Mouse (Mus musculus): ENCODE results near the gene Smoc2.

Smoc2 gene

GRCm38 (mm10) chr17:14279177-14279965, at the start of gene Smoc2:
Gene Smoc2 (plus strand): TSS chr17:14279506.
- DNase-seq (ENCODE audit: low read depth, low spot score), result no peak

DNA sequence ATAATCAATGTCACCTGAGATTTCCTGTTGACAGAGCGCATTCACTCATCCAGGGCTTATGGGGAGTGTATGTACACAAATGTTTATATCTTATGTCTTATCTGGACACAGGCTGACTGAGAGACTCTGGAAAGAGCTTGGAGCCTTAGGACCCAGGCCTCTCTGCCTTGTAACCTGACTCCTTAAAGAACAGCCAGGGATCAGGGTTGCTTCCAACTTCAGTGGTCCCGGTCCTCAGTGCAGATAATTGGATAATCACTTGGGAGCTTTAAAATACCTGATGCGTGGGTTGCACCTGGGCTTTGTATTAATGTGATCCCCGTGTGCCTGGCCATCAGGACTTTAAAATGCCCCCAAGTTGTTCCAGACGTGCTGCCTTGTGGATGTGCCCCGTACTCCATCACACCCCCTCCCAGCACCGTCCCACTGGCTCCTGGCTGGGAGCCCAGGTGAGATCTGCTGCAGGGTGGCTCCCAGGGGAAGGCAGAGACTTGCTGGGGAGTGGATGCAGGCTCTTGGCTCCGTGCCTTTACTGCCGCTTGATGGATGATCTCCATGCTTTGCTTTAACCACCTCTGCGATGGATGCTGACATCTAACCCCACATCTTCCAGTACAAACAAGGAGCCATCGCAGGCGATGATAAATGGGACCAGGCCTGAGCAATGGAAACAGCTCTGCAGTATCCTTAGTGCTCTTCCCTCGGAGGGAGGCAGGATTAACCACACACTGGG, 48.4 kb upstream of the Smoc2 start:
- DNase-seq (ENCODE audit: low read depth, low spot score), result no peak

DNA sequence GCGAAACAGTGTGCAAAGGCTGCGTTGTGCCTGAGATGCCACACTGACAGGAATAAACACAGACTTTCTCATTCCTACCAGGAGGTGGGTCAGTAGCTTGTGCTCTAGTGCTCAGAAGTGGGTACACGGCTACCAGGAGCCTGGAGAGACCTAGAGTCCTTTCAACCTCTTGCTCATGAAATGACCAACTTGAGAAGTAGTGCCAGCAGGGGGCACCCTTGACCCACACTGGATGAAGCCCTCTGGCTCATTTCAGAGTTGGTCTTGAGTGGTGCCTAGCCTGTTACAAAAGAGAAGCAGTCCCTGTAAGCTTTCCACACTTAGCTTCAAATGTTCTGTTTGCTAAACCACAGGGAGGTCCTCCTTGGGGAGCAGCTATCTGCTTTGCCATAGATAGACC, 46.7 kb upstream of the Smoc2 start:
- no peak for DNase-seq (ENCODE audit: low read depth, low spot score)

DNA sequence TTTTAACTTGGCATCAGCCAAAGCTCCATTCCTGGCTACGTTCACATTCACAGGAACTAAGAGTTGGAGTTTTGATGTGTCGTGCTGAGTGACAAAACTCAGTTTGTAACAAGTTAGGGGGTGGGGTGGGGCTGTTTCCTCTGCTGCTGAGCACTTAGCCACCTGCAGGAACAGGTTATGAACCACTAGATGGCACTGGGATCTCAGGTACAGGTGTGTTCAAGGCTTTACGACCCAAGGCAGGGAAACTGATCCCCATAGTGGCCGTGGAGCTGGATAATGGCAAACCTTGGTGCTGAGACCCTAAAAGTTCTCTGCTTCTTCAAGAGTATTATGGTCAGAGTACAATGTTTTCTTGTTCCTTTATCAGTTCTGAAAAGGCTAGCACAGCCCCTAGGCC, 45.6 kb upstream of the Smoc2 start:
- DNase-seq (ENCODE audit: low read depth, low spot score), result no peak

DNA sequence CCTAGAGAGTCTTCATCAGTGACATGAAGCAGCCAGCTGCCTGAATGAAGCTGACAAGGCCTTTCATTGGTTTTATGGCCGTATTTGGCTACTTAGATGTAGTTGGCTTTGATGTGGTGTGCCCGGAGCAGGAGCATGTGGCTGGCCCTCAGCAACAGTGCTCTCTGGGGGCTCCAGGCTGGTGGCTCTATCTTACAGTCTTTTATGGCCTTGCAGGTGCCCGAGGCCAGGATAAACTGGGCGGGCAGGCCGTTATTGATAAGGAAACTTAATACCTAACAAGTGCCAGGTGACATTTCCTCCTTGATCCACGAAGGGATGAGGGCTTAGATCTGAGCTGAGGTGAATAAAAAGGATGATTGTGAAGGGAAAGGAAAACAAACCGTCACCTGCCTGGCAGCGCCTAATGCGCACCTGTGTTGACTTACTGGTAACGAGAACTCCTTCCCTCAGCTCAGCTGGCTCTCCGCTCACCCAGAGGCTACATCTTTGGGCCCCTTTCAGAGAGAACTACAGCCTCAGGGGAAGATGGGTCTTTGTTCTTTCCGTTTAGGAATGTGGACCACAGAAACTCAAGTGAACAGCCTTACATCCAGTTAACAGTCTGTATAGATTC, 44.4 kb upstream of the Smoc2 start:
- no peak for DNase-seq (ENCODE audit: low read depth, low spot score)

DNA sequence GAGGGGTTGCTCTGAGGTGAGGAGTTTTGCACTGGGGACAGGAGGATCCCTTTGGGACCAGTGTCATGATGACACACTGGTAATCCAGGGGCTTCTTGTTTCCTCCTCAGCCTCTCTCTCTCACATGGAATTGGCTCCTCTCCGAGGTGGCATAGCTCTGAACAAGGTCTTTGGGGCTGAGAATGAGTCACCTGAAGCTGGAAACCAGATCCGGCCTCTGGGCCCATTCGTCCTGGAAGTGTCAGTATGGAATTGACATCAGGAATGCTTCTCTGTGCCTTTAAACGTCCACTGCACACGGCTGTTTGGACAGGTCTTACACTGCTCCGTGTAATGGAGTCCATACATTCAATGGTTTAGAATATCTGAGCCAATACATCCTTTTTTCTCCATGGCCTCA, 42.2 kb upstream of the Smoc2 start:
- DNase-seq (ENCODE audit: low read depth, low spot score), result no peak

- no peak for DNase-seq (ENCODE audit: low read depth, low spot score)
These were observed 39.3 kb upstream of the Smoc2 start for GRCm38 (mm10) chr17:14239960-14240359.

DNA sequence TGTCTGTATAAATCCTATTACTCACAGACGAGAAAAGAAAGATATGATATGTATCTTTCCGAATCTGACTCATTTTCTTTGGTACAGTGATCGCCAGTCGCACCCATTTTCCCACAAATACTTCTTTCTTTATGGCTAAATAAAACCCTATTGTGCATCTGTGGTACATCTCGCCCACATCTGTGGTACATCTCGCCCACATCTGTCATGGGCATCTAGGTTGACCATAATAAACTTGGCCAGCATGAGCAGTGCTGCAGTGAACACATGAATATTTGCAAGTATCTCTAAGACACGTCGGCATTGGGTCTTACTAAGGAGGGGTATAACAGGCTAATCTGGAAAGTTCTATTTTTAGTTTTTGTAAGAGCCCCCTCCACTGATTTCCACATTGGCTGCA, 36.7 kb upstream of the Smoc2 start:
- DNase-seq (ENCODE audit: low read depth, low spot score), result no peak

DNA sequence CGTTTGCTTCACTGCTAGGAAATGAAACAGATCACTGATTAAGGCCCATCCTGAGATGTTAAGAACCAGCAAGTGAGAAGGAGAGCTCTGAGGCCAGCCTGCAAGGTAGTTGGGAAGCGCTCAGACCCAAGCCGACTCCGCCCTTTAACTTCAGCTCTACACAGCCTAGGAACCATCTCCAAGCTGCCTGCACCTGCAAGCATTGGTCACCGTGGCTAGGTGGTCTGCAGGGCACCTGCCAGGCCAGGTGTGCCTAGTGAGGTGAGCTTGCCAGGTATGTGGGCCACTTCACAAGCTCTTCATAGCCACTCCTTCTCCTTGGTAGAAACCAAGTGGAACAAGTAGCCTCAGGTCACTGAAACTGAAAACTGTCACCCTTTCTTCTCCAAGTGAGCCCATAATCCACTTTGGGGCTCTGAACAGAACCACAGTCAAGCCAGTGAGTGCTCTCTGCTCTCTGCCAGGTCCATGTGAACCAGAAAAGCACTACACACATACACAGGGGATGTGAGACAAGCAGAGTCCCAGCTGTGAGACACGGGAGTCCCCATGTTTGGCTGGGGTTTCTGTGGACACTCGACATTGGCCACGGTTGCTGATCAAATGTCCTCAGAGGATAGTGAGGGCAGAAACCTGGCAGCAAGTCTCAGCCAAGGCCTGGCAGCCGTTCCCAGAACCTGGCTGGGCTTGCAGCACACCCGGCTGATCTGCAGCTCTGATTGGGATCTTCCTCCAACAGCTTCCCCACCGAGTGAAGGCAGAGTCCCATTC, 34.9 kb upstream of the Smoc2 start:
- no peak for DNase-seq (ENCODE audit: low read depth, low spot score)

- DNase-seq (ENCODE audit: low read depth, low spot score), result no peak
These were observed 33.0 kb upstream of the Smoc2 start for GRCm38 (mm10) chr17:14246266-14246665.

- DNase-seq (ENCODE audit: low read depth, low spot score), result no peak
These were observed 31.4 kb upstream of the Smoc2 start for GRCm38 (mm10) chr17:14247931-14248330.

GRCm38 (mm10) chr17:14249595-14249994, 29.7 kb upstream of the Smoc2 start:
- DNase-seq (ENCODE audit: low read depth, low spot score), result no peak

DNA sequence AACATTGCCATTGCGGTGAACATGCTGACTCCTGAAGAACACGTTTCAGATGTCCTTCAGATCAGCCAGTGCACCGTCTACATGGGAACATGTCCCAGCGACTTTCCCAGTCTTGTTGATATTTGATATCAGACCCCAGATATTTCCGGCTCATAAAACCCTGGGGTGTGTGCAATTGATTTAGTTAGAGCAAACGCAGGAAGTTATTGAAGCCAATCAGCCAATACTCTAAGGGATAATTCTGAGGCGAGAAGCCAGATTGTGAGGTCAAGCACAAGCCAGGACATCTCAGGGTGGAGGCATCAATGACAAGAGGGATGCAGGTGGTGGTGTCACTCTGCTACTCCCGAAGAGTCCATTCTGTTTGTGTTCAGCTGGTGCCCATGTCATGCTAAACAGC, 28.9 kb upstream of the Smoc2 start:
- DNase-seq (ENCODE audit: low read depth, low spot score), result no peak

GRCm38 (mm10) chr17:14252456-14252855, 26.9 kb upstream of the Smoc2 start:
- no peak for DNase-seq (ENCODE audit: low read depth, low spot score)

GRCm38 (mm10) chr17:14254616-14255015, 24.7 kb upstream of the Smoc2 start:
- no peak for DNase-seq (ENCODE audit: low read depth, low spot score)

DNA sequence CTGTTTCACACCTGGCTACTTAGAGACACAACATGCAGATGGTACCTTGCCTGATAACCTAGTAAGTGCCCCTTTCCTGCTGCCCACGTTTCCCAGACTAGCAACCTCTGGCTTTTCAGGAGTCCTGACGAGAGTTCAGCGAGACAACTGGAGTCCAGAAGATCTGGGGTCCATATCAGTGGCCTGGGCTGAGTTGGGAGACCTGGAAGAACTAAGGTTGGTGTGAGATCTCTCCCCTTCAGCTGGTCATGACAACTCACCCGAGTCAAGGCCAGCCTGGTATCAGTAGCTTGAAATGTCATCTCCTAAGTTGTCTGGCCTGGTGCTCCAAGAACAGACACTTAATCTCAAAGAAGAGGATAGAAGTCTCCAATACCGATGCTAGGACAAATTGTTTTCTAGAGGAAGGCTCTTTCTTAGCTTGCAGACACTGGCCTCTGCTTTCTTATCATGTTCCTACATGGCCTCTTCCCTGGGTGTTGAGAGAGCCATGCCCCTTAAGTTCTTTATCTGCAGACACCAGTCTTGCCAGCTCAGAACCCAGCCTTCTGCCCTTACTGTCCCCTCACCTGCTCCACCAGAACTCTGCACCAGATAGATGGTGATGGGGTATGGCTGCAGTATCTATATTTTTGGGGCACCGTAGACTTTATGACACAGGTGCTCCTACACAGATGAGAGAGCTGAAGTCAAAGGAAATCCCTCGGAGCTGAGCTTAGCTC, 21.3 kb upstream of the Smoc2 start:
- no peak for DNase-seq (ENCODE audit: low read depth, low spot score)

GRCm38 (mm10) chr17:14258906-14259305, 20.4 kb upstream of the Smoc2 start:
- no peak for DNase-seq (ENCODE audit: low read depth, low spot score)

DNA sequence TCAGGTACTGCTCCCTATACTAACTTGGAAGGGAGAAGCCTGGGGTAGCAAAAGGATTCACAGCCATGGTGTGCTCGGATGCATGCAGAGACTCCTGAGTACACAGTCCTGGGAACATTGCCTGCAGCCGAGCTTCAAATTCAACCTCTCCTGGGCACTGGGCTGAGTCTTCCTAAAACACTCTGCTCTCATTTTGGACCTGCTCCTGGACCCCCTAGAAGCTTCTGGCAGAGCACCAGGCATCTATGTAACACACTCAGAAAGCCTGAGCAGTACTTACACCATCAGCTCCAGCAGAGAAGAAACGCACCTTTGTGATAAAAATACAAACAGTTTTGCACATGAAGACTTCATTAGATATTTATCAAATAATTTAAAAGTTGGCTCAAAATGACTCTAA, 18.3 kb upstream of the Smoc2 start:
- no peak for DNase-seq (ENCODE audit: low read depth, low spot score)

GRCm38 (mm10) chr17:14262217-14262616, 17.1 kb upstream of the Smoc2 start:
- no peak for DNase-seq (ENCODE audit: low read depth, low spot score)

- no peak for DNase-seq (ENCODE audit: low read depth, low spot score)
These were observed 11.3 kb upstream of the Smoc2 start for GRCm38 (mm10) chr17:14268001-14268400.

DNA sequence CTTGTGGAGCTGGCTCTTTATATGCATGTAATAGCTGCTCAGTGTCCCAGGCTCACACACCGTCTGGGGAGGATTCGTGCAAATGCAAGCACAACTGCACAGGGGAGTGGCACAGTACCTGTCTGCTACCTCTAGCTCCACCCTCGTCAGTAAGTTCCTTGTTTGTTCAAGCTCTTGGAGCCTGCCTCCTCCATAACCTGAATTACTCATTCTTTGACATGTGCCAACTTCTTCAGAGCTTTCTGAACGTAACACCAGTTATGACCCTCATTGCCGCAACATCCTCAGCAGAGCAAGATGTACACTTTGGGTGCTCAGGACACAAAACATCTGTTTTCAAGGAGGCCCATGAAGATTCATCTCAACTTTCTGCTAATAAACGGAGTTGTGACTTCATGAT, 5.9 kb upstream of the Smoc2 start:
- no peak for DNase-seq (ENCODE audit: low read depth, low spot score)
